Mouse (Mus musculus) right cerebral cortex, postnatal 25 days (tissue): ENCODE measurements around the gene Gm379.

Experiments
- DNase-seq: peaks from one replicate; pipeline ENCODE4 v3.0.0; 2022

Gm379 gene

DNA sequence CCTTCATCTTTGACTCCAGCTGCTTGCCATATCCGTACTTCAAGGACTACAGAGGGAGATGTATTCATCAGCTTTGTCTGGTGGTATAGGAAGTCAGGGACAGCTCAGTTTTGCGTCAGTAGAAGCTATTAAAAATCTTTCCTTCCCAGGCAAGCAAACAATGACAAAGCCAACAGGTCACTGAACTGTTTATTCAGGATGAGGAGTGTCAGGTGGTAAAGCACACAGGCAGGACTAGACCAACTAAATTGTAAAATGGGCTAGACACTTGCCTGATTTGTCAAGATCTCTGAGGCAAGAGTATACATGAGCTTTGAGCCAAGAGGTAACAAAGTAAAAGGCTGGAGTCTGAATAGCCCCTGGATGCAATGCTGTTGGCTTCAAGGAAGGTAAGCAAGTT, at the start of gene Gm379:
Gm379 (minus strand) TSS at position 7 of the 400 bp plus-strand sequence.
- DNase-seq = no peak

DNA sequence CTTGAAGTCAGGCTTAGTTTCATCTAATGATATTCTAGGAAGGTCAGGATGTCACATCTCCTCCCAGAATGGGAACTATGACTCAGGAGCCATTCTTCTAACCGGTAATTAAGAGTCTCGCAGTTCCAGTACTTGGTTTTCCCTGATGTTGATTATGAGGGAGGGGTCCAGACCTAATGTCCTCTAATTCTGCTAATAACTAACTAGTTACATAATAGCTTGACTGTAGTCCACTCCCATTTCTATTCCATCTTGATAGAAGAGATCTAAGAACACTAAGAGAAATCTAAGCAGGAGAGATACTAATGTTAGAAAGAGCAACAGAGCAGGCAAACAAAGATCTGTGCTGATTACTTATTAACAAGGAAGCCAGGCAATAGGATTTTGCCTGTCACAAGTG, 39.6 kb upstream of the Gm379 start:
- DNase-seq = no peak

DNA sequence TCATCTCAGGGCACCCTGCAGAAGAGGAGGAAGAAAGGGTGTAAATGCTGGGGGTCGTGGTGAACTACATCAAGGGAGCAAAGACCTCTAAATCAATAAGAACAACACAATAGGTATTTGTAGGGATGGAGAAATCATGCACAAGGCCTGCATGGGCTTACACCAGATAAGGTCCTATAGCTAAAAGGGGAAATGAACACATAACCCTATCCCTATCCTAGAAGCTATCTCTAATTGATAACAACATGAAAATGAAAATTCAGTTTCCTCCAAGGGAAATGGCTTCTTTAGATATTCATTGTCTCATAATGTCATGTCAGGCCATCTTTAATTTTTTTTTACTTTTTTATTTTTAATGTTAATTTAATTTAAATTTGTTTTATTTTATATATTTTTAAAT, 4.2 kb upstream of the Gm379 start:
- no peak for DNase-seq

DNA sequence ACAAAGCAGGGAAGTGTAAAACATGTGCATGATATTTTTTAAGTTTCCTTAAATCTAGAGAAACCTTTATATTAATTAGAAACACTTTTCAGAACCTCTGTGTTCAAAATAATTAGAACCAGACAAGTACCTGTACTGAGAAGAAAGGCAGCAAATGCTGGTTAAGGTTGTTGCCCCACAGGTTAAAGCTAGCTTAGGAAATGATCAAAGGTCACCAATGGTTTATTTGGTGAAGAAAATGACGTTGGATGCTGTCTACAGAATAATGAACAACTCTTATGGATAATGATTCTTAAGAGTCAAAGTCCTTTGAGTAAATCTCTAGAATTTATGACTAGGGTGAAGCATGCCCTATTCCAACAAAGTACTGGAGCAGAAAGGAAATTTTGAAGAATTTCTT, 42.7 kb downstream of the Gm379 start:
- no peak for DNase-seq

DNA sequence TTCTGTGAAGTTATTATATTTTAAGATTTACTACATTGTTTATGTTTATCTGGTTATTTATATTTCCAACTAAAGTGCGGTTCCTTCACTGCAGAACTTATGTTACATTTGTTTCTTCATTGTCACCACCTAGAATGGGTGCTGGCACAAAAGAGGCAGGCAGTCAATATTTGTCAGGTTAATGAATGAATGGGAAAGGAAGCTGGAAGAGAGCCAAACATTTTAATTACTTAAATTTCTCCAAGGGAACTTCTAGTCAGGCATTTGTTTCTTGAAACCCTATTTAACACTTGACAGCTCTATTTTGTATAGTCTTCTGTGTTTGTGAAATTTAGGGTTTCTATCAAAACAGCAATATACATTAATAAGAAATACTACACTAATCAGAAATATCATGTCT, 43.8 kb downstream of the Gm379 start:
- no peak for DNase-seq
